Mouse (Mus musculus) cortical plate, adult 2 months (tissue): ENCODE results near the gene Orai3.

ENCODE experiments used
- CTCF ChIP-seq: fragments of 200-500 bp; IDR thresholded peaks from 2 replicates; pipeline ENCODE4 v1.5.1; 2011; ENCODE audit warnings: mild to moderate bottlenecking, control low read depth, low read length; ENCODE audit not compliant: insufficient read depth; ENCODE audit errors: extremely low read depth
- POLR2A ChIP-seq: fragments of 200-500 bp; IDR thresholded peaks from 2 replicates; pipeline ENCODE4 v1.6.1; 2011; ENCODE audit warnings: mild to moderate bottlenecking, low read length, control low read depth; ENCODE audit not compliant: insufficient read depth; ENCODE audit errors: extremely low read depth

GRCm38 (mm10) chr7:127777474-127778266 lies 8.1 kb downstream of the Orai3 start:
- no peak for TF ChIP-seq CTCF
- TF ChIP-seq POLR2A = no peak
